Mouse (Mus musculus) activated CD4-positive, CD25-positive, alpha-beta regulatory T cell, adult 9 weeks (primary cell): Measurements from ENCODE around the gene Trp53bp1. TPM values are rescaled to one million over a fixed set of nuclear protein-coding genes. Genes with fewer than 3 reads are reported as not detected.

Experiments
- polyA plus RNA-seq: library from polyadenylated mRNA; unstranded; fragments of 100-300 nt; shearing (Covaris generic); gene quantifications from one replicate; pipeline ENCODE4 v1.2.1, GENCODE M21; 2017

The Trp53bp1 gene
- 82.4 TPM for polyA plus RNA-seq

DNA sequence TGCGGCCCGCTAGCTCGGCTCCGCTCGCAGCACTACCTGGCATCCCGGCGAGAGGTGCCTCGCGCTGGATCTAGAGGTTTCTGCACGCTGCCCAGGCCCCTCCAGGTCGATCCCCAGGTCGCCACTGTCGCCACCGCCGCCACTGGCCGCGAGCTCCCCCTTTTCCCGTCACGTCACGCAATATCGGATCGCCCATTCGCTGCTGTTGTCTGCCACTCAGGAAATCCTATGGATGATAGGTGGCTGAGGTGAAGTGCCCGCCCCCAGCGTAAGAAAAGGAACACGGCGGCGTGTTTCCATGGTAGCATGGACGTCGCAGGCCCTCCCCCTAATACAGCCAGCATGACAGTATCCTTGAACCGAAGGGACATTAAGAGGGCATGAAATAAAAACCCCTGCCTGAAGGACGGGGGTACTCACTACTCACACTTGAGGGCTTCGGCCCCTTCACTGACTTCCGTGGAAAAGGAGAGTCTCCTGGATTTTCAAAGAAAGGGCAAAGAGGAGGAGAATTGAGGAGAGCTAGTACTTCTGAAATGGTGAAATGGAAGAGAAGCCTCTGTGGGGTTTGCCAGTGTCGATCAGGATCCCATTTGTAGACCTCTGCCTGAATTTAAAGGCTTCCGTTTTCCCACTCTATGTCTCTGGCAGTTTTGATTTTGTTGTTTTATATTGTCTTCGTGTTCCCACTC lies at the start of gene Trp53bp1:
TSS of gene Trp53bp1 (minus strand) at position 172 of the 692 bp plus-strand sequence.

DNA sequence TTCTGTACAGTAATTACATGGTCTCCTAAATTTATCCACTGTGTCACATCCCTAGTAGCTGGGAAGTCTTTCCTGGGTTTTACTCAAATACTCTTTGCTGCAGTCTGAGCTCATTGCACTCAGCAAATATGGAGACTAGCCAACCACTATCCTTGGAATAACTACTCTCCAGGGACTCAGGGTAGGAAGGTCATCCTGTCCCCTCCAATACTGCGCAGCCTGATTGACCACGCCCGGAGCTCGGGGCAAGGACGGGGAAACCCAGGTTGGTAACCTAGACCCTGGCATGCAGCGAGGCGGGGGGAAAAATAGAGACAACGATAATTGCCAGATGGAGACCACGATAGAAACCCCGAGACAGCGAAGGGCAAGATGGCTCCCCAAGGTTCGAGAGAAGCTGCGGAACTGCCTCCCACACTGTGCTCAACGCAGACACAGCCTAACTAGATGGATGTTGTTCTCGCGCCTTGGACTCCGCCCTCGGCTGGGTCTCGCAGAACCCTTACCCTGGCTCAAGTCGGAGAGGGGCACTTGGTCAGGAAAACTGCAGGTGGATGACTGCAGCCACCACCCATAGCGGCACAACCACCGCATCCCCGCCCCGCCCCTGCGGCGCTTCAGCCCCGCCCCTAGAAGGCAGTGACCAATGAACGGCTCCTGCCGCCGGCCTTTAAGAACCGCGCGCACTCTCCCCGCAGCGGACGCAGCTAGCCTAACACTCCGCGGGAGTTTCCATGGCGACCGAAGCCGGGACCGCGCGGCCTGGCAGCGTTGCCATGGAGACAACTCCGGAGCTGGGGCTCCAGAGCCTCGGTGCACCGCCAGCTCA lies 17.9 kb upstream of the Trp53bp1 start, which contains the start of gene Map1a:
TSS of gene Map1a (plus strand) at position 700 of the 829 bp plus-strand sequence.

DNA sequence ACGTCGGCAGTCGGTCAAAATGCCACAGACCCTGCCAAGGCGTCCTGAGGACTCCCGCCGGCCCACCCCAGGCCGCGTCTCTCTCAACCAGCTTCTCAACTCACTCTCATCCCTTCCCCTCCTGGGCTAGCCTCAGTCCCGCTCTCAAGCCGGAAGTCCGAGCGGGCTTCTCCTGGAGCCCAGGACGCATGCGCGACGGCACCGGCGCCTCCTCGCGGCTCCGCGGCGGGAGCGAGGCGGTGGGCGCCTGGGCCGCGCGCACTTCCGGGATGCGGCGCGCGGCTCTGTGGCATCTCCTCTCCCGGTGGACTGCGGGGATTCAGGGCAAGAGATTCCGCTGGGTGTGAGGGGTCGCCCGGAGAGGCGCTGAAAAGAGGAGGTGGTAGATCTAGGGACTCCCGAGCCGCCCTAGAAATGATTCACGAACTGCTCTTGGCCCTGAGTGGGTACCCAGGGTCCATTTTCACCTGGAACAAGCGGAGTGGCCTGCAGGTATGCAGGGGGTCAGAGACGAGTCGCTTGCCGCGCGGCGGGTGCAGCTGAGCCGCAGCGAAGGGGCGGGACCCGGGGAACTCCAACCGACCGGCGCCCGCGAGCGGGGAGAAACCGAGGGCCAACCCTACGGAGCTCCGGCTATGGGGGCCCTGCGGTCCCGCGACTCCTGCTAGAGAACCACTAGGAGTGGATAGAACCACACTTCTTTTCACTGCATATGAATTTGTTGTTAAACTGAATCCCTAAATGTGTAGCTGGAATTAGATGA lies 100.0 kb downstream of the Trp53bp1 start, which contains the start of gene Zscan29:
TSS of gene Zscan29 (minus strand) at position 146 of the 763 bp plus-strand sequence.

DNA sequence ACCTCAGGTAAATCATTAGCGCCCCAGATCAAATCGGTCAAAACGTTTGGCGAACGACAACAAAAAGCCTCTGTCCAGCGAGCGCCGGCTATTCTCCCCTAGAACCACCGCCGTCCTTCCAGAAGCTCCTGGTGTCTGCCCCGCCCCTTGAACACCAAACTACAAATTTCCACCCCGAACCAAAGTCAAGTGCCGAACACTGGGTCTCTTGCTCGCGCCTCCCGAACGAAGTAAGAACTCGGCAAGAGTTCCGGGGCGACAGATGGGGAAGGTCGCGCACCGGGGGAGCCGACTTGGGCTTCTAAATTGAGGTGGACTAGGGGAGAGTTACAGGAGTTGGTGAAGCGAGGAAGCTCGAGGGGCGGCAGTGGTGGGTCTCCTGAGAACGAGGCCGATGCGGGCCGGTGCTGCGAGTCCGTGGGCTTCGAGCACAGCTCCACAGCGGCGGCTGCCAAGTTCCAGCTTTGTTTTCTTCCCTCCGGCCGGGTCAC lies 100.7 kb downstream of the Trp53bp1 start, which contains the start of gene Tubgcp4:
TSS of gene Tubgcp4 (plus strand) at position 174 of the 491 bp plus-strand sequence.

Other genes with a start within 250 kb of the Trp53bp1 start
- gene Epb42, start 234.3 kb downstream of the Trp53bp1 start, polyA plus RNA-seq = 0.92 TPM
- gene Tgm5, start 185.6 kb downstream of the Trp53bp1 start, polyA plus RNA-seq = not detected
- gene Tgm7, start 161.6 kb downstream of the Trp53bp1 start, polyA plus RNA-seq = not detected
- gene Adal, start 131.0 kb downstream of the Trp53bp1 start, polyA plus RNA-seq = 17.0 TPM
- 13.1 TPM for gene Lcmt2, start 130.8 kb downstream of the Trp53bp1 start, polyA plus RNA-seq
- 105 TPM for gene Tubgcp4, start 100.8 kb downstream of the Trp53bp1 start, polyA plus RNA-seq
- 71.9 TPM for gene Zscan29, start 100.3 kb downstream of the Trp53bp1 start, polyA plus RNA-seq
- gene Map1a, start 18.2 kb upstream of the Trp53bp1 start, polyA plus RNA-seq = 0.06 TPM
- gene Ppip5k1, start 84.0 kb upstream of the Trp53bp1 start, polyA plus RNA-seq = 15.4 TPM
- gene Ckmt1, start 86.3 kb upstream of the Trp53bp1 start, polyA plus RNA-seq = not detected
- gene Strc, start 115.8 kb upstream of the Trp53bp1 start, polyA plus RNA-seq = 0.16 TPM
- 623 TPM for gene Pdia3, start 142.4 kb upstream of the Trp53bp1 start, polyA plus RNA-seq
- 2.0 TPM for gene Catsper2, start 142.4 kb upstream of the Trp53bp1 start, polyA plus RNA-seq
- 0.87 TPM for gene Ell3, start 172.9 kb upstream of the Trp53bp1 start, polyA plus RNA-seq
- 565 TPM for gene Serf2, start 177.8 kb upstream of the Trp53bp1 start, polyA plus RNA-seq
- gene Hypk, start 181.9 kb upstream of the Trp53bp1 start, polyA plus RNA-seq = 143 TPM
- not detected for gene Serinc4, start 185.4 kb upstream of the Trp53bp1 start, polyA plus RNA-seq
- 103 TPM for gene Mfap1b, start 202.7 kb upstream of the Trp53bp1 start, polyA plus RNA-seq
- 36.1 TPM for gene Mfap1a, start 235.3 kb upstream of the Trp53bp1 start, polyA plus RNA-seq
- 8.7 TPM for gene Wdr76, start 235.3 kb upstream of the Trp53bp1 start, polyA plus RNA-seq